Mouse (Mus musculus): Measurements from ENCODE around the gene Lama2. TPM values are rescaled to one million over a fixed set of nuclear protein-coding genes. Genes with fewer than 3 reads are reported as not detected.

The Lama2 gene
- total RNA-seq, 2 experiments from 2014 or later, result 60.0 to 66.3 TPM

DNA sequence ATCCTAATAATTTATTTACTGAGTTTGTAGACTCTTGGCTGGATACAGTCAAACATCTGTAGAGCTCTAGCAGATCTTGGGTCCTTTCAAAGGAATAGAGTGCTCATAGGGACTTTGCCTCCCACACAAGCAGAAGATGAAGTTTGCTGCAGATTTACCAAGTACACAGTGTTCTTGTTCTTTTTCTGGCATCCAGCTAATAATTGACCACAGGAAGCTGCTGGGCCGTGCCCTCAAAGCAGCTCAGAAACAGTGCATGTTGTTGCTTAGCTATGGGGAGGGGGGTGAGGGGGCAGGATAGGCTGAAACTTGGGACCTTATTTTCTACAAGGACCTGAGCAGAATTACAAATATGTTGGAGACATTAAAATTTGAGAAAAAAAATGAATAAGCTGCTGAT, 232.0 kb downstream of the Lama2 start:
- no peak for DNase-seq (ENCODE audit: low spot score in 2 of 2)

DNA sequence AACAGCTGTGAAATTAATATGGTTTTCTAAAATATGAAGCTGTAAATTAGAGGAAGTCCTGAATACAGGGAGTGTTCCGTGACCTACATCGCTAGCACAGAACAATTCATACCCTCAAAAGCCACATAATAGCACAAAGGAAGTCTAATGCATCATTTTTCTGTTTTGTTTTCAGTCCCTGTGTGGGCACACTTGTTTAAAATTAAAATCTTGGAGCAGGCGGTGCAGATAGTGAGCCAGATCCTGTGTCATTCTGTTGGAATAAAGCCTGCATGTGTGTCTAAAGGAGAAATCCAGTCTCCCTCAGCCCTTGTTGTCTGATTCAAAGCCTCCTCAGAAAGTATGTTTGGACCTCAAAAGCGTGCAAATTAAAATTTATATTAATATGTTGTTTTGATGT, 234.9 kb downstream of the Lama2 start:
- DNase-seq (ENCODE audit: low spot score in 2 of 2), result no peak

DNA sequence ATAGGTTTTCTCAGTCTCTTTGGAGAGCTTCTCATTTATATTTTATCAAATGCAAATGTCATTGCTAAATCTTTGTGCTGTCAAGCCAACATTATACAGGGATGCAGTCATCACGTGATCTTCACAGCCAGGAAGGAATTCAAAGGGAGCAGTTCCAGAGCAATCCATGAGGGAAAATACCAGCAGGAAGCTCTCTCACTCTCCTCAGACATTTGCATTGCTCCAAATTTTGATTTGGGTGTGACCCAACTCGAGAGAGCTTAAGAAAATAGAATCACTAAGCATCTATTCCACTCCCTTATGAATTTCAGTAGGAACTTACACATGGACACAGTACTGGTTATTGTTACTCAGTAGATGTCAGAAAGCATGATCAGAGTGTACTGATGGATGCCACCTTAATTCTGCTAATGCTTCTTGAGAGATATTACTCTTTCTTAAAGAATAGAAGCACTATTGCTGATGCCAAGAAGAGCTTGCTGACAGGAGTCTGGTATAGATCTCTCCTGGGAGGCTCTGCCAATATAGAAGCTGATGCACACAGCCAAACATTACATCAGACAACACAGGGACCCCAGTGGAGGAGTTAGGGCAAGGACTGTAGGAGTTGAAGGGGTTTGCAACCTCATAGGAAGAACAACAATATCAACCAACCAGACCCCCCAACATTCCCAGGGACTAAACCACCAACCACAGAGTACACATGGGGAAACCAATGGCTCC, 236.5 kb downstream of the Lama2 start:
- DNase-seq (ENCODE audit: low spot score in 2 of 2), result no peak

DNA sequence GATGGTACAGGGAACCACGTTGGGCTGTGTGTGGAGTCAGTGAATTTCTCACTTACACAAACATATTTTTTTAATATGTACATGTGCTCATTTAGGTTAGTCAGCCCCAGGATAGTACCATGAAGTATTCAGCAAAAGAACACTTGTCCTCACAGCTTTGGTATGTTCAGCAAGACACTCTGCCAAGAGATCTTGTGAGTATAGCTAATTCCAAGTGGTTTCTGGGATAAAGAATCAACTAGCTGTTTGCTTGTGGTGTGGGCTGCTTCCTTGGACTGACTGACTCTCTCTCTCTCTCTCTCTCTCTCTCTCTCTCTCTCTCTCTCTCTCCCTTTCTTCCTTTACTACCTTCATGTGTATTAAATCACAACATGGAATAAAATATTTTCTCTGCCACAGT, 241.3 kb downstream of the Lama2 start:
- DNase-seq (ENCODE audit: low spot score in 2 of 2), result no peak

DNA sequence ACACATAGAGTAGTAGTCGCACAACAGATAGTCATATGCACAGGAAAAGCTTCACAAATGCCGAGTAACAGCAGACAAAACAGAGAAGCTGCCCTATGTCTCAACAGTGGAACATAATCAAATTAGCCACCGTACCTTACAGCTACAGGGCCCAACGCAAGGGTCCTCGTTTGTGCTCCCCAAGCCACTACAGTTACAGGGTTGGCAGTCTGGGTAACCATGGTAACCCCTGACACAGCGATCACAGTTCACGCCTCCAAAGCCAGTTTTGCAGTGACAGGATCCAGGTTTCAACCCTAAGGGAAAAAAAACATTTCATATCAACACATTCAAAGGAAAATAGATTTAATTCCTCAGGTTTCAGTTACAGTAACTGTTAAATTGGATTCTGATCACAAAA, 275.3 kb downstream of the Lama2 start:
- DNase-seq (ENCODE audit: low spot score in 2 of 2), result no peak

DNA sequence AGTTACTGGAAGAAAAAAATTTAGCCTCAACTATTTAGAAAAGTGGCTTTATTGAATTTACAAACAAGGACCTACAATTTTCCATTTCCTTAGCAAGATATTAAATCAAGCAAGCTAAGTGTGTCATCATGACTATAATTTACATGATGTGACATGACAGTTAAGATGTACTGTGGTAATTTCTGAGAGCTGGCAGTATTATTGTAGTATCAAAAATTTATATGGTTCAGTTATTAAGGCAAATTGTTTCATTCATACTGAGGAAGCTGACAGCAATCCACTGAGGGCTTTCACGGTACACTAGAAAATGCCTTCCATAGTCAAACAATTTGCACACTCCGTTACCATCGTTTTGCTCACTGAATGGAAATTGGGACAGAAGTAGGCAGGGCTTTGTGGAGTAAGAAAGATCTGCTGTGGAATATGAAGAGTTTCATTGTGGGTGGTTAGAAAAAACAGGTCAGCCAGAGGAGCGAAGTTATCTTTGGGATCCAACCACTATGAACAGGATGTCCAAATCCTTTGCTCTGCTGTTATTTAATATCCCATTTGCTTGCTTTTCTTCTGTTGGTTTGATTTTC, 297.1 kb downstream of the Lama2 start:
- DNase-seq (ENCODE audit: low spot score in 2 of 2), result no peak

DNA sequence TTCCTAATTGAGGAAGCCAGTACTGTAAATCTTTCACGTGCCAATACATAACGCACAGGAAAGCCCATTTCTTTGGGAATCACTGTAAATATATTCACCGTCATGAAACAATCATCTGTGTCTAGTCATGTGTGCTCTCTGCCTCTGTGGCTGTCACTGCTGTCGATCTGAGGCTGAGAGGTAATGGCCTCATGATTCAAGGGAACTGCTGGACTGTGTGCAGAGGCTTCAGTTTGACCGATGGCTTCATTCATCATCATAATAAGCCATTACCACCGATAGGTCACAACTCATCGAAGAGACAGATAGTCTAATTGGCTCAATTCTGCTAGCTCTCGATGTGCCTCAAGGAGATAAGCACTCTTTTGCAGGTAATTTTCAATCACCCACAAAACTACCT, 312.1 kb downstream of the Lama2 start:
- DNase-seq (ENCODE audit: low spot score in 2 of 2), result no peak

DNA sequence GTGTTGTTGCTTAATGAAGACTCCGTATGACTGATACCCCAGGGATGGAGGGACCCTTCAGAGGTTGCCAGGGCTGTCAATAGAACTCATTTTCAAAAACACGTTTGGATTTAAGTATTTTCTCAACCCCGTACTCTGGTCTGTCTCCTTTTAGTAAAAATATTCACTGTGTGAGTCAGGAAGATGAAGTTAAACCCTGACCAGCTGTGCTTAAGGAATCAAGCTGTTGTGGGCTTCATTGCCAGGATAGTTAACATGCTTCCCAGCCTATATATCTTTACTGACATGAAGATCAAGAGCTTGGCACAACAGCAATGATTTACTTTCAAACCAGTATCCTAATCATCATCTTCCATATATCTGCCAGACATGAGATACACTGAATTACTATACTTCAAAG, 314.3 kb downstream of the Lama2 start:
- no peak for DNase-seq (ENCODE audit: low spot score in 2 of 2)

DNA sequence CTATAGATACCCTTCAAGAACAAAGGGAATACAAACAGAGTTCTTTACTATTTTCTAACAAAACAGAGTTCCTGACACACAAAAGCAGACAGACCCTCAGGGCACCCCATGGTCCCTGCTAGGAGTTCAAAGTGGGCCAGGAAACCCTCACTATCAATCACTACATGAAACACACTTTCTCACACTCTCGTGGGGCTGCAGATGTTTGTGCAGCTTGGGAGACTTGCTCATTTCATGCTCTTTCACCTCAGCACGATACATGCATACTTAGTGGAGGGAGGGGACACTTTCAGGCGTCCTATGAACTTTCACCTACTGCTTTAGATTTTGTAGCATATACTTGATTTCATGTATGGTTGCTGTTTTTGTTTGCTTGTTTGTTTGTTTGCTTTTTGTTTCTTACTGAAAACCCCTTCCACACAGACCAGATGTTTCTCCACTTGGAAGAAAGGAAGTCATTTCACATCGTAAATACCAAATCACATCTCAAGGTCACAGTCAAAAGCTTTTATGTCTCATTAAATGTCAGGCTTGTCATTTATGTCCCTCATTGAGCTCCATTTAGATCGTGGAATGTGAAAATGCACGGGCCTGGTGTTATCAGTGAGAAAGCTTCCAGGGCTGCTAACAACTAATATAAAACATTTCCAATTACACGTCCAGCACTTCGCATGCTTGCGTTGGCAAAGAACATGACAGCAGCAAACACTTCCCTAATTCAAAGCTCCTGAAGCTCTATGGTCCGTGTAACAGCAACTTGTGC, 334.3 kb downstream of the Lama2 start:
- no peak for DNase-seq (ENCODE audit: low spot score in 2 of 2)

DNA sequence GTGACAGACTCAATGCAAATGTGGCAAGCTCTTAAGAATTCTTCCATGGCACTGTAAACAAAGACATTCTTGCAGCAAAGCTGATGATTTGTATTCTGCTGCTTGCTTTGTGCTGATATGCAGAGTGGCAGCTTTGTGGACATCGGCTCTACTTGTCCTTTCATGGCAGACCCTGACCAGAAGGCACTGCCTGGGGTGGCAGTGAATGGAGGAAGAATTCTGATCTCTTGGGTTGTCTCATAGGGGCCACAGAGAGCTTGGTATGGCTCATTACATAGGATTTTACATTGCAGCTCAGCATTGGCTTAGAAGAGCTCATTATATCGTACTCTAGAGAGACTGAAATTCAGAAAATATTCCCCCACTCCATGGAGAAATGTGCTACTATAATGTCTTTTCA, 352.1 kb downstream of the Lama2 start:
- DNase-seq (ENCODE audit: low spot score in 2 of 2), result no peak

DNA sequence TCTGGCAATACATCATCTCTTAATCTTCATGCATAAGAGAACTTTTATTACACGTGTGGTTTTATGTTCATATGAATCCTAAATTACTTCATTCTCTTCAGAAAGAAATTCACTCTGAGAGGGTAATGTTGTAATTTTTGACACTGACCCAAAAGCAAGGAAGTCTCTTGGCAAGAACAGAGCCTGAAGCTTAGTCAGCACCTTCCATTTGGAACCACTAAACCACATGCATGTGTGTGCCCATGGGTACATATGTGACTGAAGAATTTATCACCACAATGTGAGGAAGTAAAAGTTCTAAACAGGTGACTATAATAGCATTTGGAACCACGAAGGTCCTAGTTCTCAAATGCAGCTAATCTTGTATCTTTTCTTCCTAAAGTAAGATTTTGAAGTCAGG, 353.7 kb downstream of the Lama2 start:
- no peak for DNase-seq (ENCODE audit: low spot score in 2 of 2)

DNA sequence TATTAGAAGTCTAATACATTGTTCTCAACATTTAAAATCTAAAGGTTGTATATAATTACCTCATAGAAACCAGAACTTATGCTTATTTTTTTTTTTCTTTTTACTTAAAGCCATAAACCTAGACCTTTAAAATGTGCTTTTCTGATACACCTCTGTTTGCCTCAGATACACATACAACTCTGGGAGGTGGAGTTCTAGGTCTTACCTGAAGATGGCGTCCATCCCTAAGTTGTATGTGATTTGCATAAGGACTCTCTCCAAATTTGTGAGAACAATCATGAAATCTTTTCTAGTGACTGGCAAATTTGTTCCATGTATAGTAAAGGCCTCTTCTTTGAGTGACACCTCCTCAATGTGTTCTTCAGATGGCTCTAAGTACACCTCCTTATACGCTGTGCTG, 354.8 kb downstream of the Lama2 start:
- DNase-seq (ENCODE audit: low spot score in 2 of 2), result no peak

DNA sequence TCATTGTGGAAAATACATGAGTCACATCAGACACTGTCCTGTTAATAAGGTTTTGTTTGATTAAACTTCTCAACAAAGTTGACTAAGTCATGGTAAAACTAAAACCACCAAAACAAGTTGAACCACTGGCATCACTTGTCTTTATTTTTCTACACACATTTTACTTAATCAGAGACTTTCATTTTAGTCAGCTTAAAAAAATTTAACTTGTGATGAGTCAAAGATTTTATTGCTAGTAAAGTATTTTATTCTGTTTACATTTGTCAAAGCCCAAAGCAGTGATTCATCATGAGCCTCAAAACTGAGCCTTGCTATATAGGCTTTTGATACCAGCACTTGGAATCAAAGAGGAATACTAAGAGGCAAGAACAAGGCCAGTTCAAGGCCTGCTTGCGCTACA, 369.8 kb downstream of the Lama2 start:
- DNase-seq (ENCODE audit: low spot score in 2 of 2), result no peak

DNA sequence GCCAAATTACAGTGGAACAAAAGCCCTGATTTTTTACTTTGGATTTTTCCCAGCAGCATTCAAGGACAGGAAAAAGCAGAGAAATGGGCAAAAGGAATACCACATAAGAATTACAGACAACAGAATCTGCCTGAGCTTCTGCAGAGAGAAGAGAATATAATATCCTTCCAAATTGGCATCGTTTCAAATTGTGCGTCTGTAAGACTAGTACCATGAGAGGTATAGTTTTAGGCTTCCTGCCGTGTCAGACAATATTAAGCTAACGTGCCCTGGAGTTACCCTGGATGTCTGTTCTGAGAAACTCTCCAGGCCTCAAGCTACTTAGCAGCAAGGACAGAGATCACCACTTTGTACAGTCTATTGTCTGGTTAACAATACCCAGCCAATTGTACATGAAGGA, 384.8 kb downstream of the Lama2 start:
- no peak for DNase-seq (ENCODE audit: low spot score in 2 of 2)

DNA sequence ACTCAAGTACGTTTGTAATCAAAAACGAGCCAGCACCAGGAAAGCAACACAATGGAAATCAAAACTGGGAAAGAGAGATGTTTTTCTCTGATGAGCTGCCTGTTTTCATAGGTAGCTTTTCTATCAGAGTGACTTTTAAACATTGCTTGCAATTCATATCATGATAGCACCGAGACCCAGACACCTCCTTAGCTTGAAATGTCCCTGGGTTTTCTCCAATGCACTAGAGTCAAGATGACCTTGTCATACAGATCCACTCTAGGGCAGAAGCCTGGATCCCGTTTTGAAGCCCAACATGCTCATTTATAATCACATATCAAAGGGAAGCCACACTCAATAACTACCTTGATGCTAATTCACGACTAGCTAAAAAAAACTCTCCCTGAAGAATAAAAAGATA, 386.0 kb downstream of the Lama2 start:
- no peak for DNase-seq (ENCODE audit: low spot score in 2 of 2)

DNA sequence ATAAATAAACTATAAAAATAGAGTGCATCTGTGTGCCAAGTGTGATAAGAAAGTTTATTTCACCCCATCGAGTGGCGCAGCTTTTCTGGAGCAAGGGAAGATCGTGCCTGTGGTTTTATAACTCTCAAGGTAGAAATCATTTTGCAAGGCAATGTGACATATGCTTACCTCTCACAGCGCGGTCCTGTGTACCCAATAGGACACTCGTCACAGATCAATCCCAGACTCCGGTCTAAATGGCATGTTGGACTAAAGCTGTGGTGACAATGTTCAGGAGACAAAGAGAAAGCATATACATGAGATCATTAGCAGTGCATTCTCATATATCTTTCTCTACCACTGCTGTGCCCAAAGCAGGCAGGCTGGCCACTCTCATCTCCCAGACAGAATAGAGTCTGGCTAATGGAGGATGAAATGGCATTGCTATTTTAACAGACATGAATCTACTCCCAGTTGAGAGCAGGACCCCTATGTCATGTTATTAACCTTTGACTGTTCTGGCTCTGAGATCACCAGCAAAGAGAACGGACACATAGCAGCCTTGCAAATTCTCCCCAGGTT, 395.7 kb downstream of the Lama2 start:
- DNase-seq (ENCODE audit: low spot score in 2 of 2), result no peak

DNA sequence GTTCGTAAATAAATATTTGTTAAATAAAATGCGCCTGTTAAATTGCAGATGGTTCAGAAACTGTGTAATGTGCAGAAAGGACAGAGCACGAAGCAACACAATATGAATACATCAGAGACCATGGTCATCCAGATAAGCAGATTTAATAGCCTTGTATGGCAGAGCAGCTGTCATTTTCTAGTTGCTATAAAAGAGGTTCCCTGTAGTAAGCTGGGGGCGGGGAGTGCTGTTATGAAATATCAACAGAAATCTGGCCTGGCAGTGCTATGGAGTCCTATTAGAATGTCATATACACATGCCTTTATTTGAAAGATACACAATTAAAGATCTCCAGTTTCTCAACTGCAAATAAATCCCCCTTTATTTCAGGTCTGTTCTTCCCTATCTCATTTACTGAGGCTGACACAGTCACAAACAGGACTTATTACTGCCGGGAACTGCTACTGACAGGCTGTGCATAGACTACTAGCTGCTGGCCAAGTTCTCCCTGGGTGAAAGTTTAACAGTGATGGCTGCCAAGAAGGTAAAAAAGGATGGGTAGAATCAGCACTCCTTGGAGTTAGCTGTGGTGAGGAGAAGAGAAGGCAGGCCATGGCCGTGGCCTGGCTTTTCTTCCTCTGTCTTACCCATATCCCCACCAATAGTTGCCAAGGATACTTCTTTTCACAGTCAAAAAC, 396.8 kb downstream of the Lama2 start:
- no peak for DNase-seq (ENCODE audit: low spot score in 2 of 2)

DNA sequence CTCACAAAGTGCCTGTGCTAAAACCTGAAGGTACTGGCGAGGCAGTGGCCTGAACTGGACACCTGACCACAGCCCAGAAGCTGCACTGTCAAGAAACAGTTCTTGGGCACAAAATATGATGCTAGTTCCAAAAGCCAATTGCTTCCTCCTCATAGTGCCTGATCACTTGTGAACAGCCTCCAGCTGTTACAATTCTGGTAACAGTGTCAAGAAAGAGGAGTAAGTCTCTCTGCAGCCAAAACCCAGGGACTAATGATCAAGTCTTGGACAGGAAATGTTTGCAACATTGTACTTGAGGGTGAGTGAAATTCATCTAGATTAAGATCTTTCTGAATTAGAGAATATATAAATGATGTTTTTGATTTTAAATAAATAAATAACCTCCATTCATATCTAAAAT, 399.9 kb downstream of the Lama2 start:
- no peak for DNase-seq (ENCODE audit: low spot score in 2 of 2)

DNA sequence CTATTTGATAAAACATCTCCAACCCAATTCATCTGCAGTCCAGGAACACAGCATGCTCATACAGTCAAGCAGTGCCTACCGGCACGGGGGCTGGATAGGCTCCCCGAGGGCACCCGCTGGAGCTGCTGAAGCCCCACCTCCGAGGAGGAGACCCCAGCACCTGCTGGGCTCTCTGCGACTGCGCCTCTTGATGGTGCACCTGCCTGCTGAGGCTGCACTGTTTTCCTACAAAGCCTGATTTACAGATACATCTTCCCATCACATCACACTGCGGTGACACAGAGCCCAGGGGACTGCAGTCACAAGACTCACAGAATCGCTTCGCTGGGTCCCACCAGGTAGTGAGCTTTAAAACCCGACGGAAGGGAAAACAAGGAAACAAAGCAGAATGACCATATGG, 412.2 kb downstream of the Lama2 start:
- no peak for DNase-seq (ENCODE audit: low spot score in 2 of 2)

DNA sequence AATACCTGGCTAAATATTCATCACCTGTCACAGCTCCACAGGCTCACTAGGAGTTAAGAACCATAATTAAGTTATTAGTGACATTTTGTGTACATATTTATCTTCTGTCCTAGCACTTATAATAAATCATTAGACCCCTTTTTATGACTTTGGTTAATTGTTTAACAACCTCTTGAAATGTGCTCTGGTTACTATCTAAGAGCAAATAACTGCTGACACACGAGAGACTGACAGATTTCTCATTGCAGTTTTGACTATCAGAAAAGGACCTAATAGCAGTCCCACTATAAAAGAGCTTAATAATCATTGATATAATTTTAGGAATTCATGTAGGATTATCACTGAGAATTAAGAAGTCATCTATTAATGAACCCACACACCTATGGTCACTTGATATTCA, 421.1 kb downstream of the Lama2 start:
- DNase-seq (ENCODE audit: low spot score in 2 of 2), result no peak

DNA sequence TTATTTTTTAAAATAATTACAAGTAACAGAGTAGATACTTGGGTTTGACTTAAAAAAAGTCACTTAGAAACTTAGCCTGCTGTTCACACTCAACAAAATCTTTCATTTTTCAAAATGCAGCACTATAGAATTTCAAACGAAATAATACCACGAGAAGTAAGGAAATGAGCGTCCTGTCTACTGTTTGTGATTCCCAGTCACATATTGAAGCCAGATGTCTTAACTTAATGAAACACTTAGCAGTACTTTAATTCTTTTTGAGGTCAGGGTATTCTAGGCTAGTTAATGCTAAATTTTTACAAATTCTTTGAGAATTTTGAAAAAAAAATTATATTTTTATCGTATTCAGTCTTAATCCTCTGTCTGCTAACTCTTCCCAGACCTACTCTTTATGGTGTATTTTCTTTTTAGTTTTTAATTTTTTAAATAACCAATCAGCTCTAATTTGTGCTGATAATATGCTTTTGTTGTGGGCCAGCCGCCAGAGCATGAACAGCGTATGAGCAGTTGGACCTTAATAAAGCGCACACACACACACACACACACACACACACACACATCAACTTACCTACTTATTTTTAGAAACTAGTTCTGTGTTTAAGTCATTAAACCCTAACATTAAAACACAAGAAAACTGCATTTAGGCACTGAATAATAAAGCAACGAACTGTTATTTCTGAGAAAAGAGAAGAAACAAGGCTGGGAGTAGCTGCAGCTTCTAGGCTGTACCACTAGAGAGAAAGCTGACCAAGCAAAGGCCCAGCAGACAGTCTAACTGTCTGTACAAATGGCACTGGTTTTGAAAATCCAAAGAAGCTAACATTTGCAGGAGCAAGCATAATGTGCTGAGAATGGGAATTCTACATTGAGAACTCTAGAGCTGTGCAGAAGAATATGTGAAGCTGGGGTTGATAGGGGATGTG, 425.3 kb downstream of the Lama2 start:
- DNase-seq (ENCODE audit: low spot score in 2 of 2), result no peak

All from adrenal gland, postnatal 4 days (tissue).